In genomic region chr10:17548629-17549580, GRCm38 (mm10) we compare ENCODE assay signal across 17 mouse cellular contexts.
DNase-seq lines count a peak whose midpoint lies in the region; ATAC-seq and TF ChIP-seq lines count a peak whose summit lies in the region.
"Had no signal": no experiment of that assay in that cellular context is flagged by ENCODE, and none has a peak within 500 bp of the region (broad histone marks: within the 10 kb centered on the region; RNA-seq: fewer than 3 reads in every experiment).

No protein-coding gene starts in this region.

- WGBS in kidney, adult 2 months, result 58% methylated on average over 14 of the region's 14 CpGs

- no peak for TF ChIP-seq POLR2A in kidney, adult 2 months (IDR thresholded peaks at IDR 0.05; ENCODE audit: low read depth, low read length)
- TF ChIP-seq POLR2A in embryonic fibroblast, embryonic 13.5 days (IDR thresholded peaks at IDR 0.05; ENCODE audit: low read depth, low read length), result no peak

- H3K36me3 ChIP-seq in kidney, adult 2 months (ENCODE audit: control insufficient read depth, insufficient read depth, low read length), result no peaks in the 10 kb centered on the region
- H3K36me3 ChIP-seq: forebrain, embryonic 12.5 days; heart, embryonic 10.5 days; hindbrain, embryonic 13.5 days had no signal

- TF ChIP-seq CTCF in kidney, adult 2 months (conservative IDR thresholded peaks at IDR 0.05; ENCODE audit: insufficient read depth, insufficient read length, low read depth, low read length), result no peak
- no peak for TF ChIP-seq CTCF in embryonic fibroblast, embryonic 13.5 days (IDR thresholded peaks at IDR 0.05; ENCODE audit: borderline replicate concordance, insufficient read depth, low read length)

- H3K27me3 ChIP-seq in kidney, adult 2 months (replicated peaks; ENCODE audit: control insufficient read depth, insufficient read depth, low read length), result no peaks in the 10 kb centered on the region; the same call in 1 of the 2 replicates
- H3K27me3 ChIP-seq: forebrain, embryonic 12.5 days; hindbrain, embryonic 13.5 days had no signal

- ATAC-seq in CD4-positive, CD25-positive, alpha-beta regulatory T cell, adult 4 months, result peak; percentile 85

- DNase-seq in kidney, adult 2 months, result peak; percentile 57
- no peak for DNase-seq in kidney, postnatal 4 days
- DNase-seq in kidney, postnatal 14 days, result peak; percentile 43
- DNase-seq in frontal cortex, postnatal 36 days (ENCODE audit: low spot score in 2 of 2), result no peak
- no peak for DNase-seq in cerebellum, postnatal 36 days
- DNase-seq in cerebellum, postnatal 4 days (ENCODE audit: low spot score in 2 of 2), result no peak
- DNase-seq: cerebellum, adult 9-11 months; gastrocnemius, postnatal 36 days; heart, postnatal 10 days; layer of hippocampus, adult 9-11 months; lung, postnatal 14 days; retina, postnatal 1 day had no signal

- peaks cover 12% of the 10 kb centered on the region for H3K4me1 ChIP-seq in kidney, adult 2 months (ENCODE audit: control insufficient read depth, insufficient read depth, low read length)
- H3K4me1 ChIP-seq in embryonic fibroblast, embryonic 13.5 days (ENCODE audit: control insufficient read depth, insufficient read depth, low read length), result peaks cover 18% of the 10 kb centered on the region
- H3K4me1 ChIP-seq: forebrain, embryonic 12.5 days; hindbrain, embryonic 13.5 days had no signal

- H3K27ac ChIP-seq in kidney, adult 2 months (ENCODE audit: insufficient read depth, low read depth, low read length), result peak overlapping the region; percentile 56
- peak overlapping the region; percentile 70 for H3K27ac ChIP-seq in embryonic fibroblast, embryonic 13.5 days (ENCODE audit: insufficient read depth, low read length)
- H3K27ac ChIP-seq: forebrain, embryonic 12.5 days; heart, embryonic 10.5 days; hindbrain, embryonic 13.5 days had no signal

- no peak overlapping the region for H3K4me3 ChIP-seq in kidney, adult 2 months (ENCODE audit: insufficient read depth, low read depth, low read length)
- H3K4me3 ChIP-seq in embryonic fibroblast, embryonic 13.5 days (ENCODE audit: insufficient read depth, low read length), result no peak overlapping the region
- H3K4me3 ChIP-seq: forebrain, embryonic 12.5 days; heart, embryonic 10.5 days; hindbrain, embryonic 13.5 days had no signal

Comparison
In these comparisons a context has a peak if more than half of its experiments do, and no peak if none do; other contexts are left out.
1. DNase-seq: peak in kidney, adult 2 months (single experiment) and kidney, postnatal 14 days (single experiment); none in kidney, postnatal 4 days (0 of 2), frontal cortex, postnatal 36 days (0 of 2), cerebellum, postnatal 36 days (0 of 2) and cerebellum, postnatal 4 days (0 of 2).